Mouse (Mus musculus): ENCODE data around the gene Nrap.
A peak's percentile ranks its signal among the peaks of the same experiment; 100 is the strongest.
"Not testable (repeated sequence)": the region's sequence is repeated elsewhere in the genome, so short reads cannot be mapped to it uniquely, and the experiment has no call there.

Gene Nrap

GRCm38 (mm10) chr19:56389879-56390278 is at the start of gene Nrap:
Nrap (minus strand) TSS chr19:56390037.
- DNase-seq (ENCODE audit: low spot score in 2 of 2): no peak

DNA sequence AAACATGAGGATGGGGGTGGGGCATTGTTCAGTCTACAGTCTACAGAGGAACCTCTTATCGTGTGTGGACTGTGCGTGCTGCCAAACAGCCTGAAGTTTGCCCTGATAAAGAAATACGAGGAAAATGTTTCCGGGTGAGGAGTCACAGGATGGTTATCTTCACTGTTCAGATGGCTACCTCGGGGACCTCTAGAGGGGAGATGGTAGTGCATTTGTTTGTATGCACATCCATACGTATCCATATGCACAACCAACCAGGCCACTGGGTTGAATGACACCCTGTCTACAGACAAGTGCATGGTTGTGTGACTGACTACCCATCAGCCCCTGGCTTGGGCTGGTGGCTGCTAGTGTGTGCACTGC is 49.2 kb upstream of the Nrap start:
- DNase-seq (ENCODE audit: low spot score in 2 of 2): no peak

- no peak for DNase-seq (ENCODE audit: low spot score in 2 of 2)
These were observed 48.7 kb upstream of the Nrap start for GRCm38 (mm10) chr19:56438357-56439071.

DNA sequence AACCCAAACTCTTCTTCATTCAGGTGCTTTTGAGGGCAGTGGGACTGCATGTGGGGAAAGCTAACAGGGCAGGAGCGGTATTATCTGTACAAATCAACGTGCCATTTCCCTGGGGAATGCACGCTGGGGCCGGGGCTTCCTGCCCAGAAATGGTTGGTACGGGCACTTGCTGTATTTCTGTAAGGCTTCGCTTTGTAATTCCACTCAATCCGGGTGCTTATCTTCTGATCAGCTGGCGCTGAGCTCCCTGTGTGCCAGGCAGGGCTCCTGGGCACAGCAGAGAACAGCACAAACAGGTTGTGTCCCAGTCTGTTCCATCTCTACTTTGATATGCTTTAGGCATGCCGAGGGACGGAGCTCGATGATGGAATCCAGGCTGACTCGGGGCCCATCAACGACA is 46.5 kb upstream of the Nrap start:
- no peak for DNase-seq (ENCODE audit: low spot score in 2 of 2)

DNA sequence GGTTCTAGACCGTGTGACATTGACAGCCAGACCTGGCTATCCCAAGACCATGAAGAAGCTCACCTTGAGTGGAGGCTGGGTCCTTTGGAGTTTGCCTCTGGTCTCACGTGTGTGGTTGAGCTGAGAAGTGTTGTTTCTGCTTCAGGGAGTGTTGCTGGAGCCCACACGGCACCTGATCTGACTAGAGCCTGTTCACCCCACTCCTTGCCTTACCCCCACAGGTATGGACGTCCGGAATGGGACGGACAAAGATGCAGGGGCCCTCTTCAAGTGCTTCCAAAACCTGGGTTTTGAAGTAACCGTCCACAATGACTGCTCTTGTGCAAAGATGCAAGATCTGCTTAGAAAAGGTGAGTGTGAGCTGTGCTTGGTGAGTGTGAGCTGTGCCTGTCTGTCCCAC is 43.7 kb upstream of the Nrap start:
- DNase-seq (ENCODE audit: low spot score in 2 of 2): no peak

DNA sequence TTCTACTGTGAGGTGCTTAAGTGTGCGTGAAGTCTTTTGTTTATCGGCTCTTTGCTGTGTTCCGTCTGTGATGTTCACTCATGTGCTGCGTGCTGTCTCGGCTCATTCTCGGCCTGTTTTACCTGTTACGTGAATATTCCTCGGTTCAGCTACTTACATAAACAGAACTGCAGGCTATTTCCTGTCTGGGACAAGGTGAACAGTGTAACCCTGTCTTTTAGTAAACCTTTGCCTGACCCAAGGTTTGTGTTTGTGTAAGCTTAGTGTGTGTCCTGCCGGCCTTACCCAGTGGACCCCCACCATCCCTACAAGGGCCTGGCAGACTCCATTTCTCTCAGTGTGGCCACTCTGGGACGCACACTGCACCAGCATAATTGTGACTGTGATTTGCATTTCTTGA is 42.9 kb upstream of the Nrap start:
- no peak for DNase-seq (ENCODE audit: low spot score in 2 of 2)

GRCm38 (mm10) chr19:56430369-56430768 is 40.5 kb upstream of the Nrap start:
- DNase-seq (ENCODE audit: low spot score in 2 of 2): no peak

- no peak for DNase-seq (ENCODE audit: low spot score in 2 of 2)
These were observed 35.7 kb upstream of the Nrap start for GRCm38 (mm10) chr19:56425492-56425891.

GRCm38 (mm10) chr19:56424606-56425395 is 35.0 kb upstream of the Nrap start:
- DNase-seq (ENCODE audit: low spot score in 2 of 2): no peak

- DNase-seq (ENCODE audit: low spot score in 2 of 2): peak in 1 of 2 experiments; percentile 66
These were observed 33.5 kb upstream of the Nrap start for GRCm38 (mm10) chr19:56423370-56423769.

- DNase-seq (ENCODE audit: low spot score in 2 of 2): peak; percentile 73 to 97
These were observed 32.9 kb upstream of the Nrap start for GRCm38 (mm10) chr19:56422476-56423338.

DNA sequence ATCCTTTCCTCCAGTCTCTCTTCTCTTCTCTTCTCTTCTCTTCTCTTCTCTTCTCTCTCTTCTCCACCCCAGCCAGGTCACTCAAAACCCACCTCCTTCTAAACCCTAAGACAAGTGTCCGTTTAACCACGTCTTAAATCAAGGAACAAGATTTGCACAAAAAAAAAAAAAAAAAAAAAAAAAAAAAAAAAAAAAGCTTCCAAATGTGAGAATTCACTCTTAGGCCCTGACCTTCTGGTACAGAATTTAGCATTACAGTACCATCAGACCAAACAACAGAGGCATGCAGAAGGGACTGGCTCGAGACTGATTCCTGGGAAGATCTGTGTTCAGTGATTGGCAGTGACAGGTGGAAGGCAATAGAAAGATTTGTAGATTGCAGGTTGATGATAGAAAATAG is 30.5 kb upstream of the Nrap start:
- no peak for DNase-seq (ENCODE audit: low spot score in 2 of 2)

DNA sequence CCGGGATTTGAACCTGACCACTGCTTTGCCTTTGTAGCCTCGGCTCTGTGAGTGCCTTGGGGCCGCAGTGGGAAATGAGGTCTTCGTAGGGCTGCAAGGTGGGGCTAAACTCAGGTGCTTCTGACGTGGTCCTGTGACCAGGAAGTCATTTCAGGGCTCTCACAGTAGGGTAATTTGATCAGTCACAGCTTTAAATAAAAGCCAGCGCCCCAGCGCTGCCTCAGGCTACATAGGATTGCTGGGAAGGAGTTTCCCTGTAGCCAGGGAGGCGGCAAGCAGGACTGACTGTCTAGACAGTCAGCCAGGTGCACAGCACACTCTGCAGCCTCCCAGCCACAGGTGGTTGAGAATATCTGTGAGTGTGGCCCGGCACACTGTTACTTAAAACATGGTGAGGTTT is 29.6 kb upstream of the Nrap start:
- no peak for DNase-seq (ENCODE audit: low spot score in 2 of 2)

DNA sequence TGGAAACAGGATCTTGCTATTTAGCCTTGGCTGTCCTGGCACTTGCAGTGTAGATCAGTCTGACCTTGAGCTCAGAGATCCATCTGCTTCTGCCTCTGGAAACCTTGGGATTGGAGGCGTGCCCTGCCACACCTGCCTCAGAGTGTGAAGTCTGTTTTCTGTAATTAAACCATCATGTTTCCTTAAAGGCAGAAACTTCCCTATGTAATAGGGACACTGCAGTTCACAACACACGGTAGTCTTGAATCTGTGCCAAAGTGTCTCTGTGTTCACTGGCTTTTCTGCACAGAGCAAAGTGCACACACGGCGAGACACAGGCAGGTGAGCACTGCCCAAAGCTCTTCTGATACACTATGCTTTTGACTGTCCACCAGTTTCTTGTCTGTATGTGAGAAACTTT is 28.6 kb upstream of the Nrap start:
- no peak for DNase-seq (ENCODE audit: low spot score in 2 of 2)

DNA sequence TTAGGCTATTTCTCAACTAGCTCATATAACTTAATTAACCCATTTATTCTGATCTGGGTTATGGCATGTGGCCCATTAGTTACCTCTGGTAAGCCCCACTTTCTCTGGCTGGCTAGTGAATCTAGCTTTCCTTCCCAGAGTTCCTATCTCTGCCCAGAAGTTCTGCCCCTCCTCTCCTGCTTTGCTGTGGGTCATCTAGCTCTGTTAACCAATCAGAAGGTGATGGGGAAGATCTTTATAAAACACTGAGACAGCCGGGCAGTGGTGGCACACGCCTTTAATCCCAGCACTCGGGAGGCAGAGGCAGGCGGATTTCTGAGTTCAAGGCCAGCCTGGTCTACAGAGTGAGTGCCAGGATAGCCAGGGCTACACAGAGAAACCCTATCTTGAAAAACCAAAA is 20.0 kb upstream of the Nrap start:
- not testable (repeated sequence) for DNase-seq (ENCODE audit: low spot score in 2 of 2)

DNA sequence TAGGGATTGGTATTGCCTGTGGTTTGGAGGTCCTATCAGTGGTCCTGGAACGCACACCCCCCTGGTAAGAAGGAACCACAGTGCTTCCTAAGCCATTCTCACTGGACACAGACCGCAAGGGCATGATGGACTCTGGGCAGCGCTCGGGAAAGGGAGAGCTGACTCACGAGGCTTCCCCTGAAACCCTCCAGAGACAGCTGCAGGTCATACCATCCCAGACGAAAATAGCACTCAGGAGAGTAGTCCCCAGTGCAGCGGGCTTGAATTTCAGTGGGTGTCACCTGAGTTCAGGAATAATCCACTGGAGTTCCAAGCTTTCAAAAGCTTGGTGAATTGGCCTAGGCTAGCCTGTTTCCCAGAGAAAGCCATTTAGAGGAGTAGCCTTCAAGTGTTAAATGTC is 16.7 kb upstream of the Nrap start:
- DNase-seq (ENCODE audit: low spot score in 2 of 2): no peak

GRCm38 (mm10) chr19:56405824-56406223 is 16.0 kb upstream of the Nrap start:
- DNase-seq (ENCODE audit: low spot score in 2 of 2): no peak

DNA sequence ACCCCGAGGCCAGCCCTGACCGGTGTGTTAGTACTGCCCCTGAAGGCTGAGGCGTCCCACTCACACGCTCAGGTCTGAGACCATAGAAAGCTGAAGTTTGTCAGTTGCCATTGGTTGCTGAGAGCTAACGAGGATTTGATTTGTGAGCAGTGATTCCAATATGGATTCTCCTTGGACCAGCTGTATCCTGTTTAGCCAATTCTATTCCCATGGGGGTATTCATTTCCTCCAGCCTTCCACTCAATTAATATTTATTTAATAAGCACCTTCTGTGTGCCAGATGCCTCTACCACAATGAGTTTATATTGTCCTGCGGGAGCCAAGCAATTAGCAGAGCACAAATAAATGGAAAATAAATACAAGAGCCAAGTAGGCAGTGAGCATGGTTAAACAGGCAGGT is 12.0 kb upstream of the Nrap start:
- DNase-seq (ENCODE audit: low spot score in 2 of 2): no peak

- no peak for DNase-seq (ENCODE audit: low spot score in 2 of 2)
These were observed 10.4 kb upstream of the Nrap start for GRCm38 (mm10) chr19:56400200-56400599.

GRCm38 (mm10) chr19:56398528-56398795 is 8.6 kb upstream of the Nrap start:
- no peak for DNase-seq (ENCODE audit: low spot score in 2 of 2)

DNA sequence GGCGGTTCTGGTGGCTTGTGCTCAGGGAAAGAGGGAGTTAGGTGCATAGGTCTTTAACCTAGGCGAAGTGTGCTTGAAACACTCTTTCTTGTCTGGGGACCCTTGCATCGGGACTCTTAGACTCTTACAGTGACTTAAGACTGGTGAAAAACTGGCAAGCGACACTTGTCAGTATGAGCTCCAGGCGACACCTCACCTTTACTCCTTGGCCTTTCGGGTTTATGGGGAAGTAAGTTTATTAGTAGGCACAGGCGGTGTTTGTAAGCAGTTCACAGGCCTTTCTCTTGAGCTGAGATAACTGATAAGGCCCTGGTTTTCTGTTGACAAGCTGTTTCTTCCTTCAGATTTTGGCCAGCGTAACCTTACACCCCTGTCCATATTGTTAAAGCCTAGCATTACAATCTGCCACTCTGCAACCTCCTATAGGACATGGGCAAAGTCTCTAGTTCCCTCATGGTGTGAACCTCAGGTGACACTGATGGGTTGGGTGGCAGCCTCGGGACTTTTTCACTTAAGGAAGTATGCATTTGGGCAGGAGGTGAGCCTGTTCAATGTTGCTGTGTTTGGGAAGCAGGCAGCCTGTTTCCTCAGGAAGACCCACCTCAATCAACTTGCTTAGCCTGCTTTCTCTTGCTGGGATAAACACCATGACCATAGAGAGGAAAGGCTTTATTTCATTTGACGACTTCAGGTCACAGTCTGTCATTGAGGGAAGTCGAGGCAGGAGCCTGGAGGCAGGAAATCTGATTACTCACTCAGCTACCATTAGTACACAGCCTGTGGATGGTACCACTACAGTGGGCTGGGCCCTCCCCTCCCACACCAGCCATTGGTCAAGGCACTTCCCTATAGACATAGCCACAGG is 8.1 kb upstream of the Nrap start:
- DNase-seq (ENCODE audit: low spot score in 2 of 2): no peak
